Mouse (Mus musculus) neural tube, embryonic 13.5 days (tissue): ENCODE data around the gene Rimbp2. TPM values are rescaled to one million over a fixed set of nuclear protein-coding genes. Genes with fewer than 3 reads are reported as not detected.
"Not testable (repeated sequence)": the region's sequence is repeated elsewhere in the genome, so short reads cannot be mapped to it uniquely, and the experiment has no call there.

Experiments
- ATAC-seq: fragments of 200-750 bp; cut with Nextera tagmentation; 2 replicates; pipeline ENCODE4 v1.8.0; 2017; ENCODE audit warnings: low read depth, mild to moderate bottlenecking, moderate TSS enrichment, moderate library complexity
- H3K27ac ChIP-seq: fragments of 300-500 bp; sonication (generic); replicated peaks from 2 replicates; pipeline ENCODE4 v1.5.1; 2015; ENCODE audit warnings: moderate library complexity, mild to moderate bottlenecking, inconsistent platforms
- H3K27me3 ChIP-seq: fragments of 300-500 bp; sonication (generic); 2 replicates; pipeline ENCODE4 v1.6.1; 2015; ENCODE audit warnings: mild to moderate bottlenecking, inconsistent platforms
- H3K36me3 ChIP-seq: fragments of 300-500 bp; sonication (generic); 2 replicates; pipeline ENCODE4 v1.6.1; 2015; ENCODE audit warnings: mild to moderate bottlenecking, inconsistent platforms
- H3K4me1 ChIP-seq: fragments of 300-500 bp; sonication (generic); replicated peaks from 2 replicates; pipeline ENCODE4 v1.6.1; 2015; ENCODE audit warnings: inconsistent platforms
- H3K4me2 ChIP-seq: fragments of 300-500 bp; sonication (generic); 2 replicates; pipeline ENCODE4 v1.6.1; 2015; ENCODE audit warnings: inconsistent platforms, mild to moderate bottlenecking, moderate library complexity
- H3K4me3 ChIP-seq: fragments of 300-500 bp; sonication (generic); 2 replicates; pipeline ENCODE4 v1.5.1; 2015; ENCODE audit warnings: mild to moderate bottlenecking, inconsistent platforms
- H3K9ac ChIP-seq: fragments of 300-500 bp; sonication (generic); 2 replicates; pipeline ENCODE4 v1.6.1; 2015; ENCODE audit warnings: moderate library complexity, mild to moderate bottlenecking, inconsistent platforms
- H3K9me3 ChIP-seq: fragments of 300-500 bp; sonication (generic); 2 replicates; pipeline ENCODE4 v1.6.1; 2016; ENCODE audit warnings: inconsistent platforms
- WGBS: fragments of 180-500 bp; shearing (Covaris S2); methylation state at CpG from one replicate; pipeline ENCODE4 v1.1.7; 2015; 5-methylcytosine and 5-hydroxymethylcytosine counted together
- polyA plus RNA-seq: library from polyadenylated mRNA; unstranded; fragments of >200 nt; fragmentation: Nextera tagmentation; extraction: Ambion mirVana; gene quantifications from 2 replicates; pipeline ENCODE4 v1.2.1, GENCODE M21; 2015

Gene Rimbp2
- polyA plus RNA-seq, 1 experiment from 2014 or later: 4.7 TPM

GRCm38 (mm10) chr5:128971298-128971697 lies 18.0 kb upstream of the Rimbp2 start:
- WGBS: 13% methylated on average over 14 of the region's 14 CpGs
- no peaks in the 10 kb centered on the region for H3K27me3 ChIP-seq
- H3K9me3 ChIP-seq: no peaks in the 10 kb centered on the region
- no peaks in the 10 kb centered on the region for H3K36me3 ChIP-seq
- no peaks in the 10 kb centered on the region for H3K4me1 ChIP-seq
- no peak overlapping the region for H3K4me3 ChIP-seq
- H3K4me2 ChIP-seq: peak overlapping the region; percentile 15; the same call in 1 of the 2 replicates
- H3K27ac ChIP-seq: peak overlapping the region; percentile 23; the same call in 1 of the 2 replicates
- ATAC-seq: peak; percentile 59; the same call in 1 of the 2 replicates
- no peak overlapping the region for H3K9ac ChIP-seq

- Histone ChIP-seq H3K27ac (peak overlapping the region; percentile 23; the same call in 1 of the 2 replicates), H3K4me3 (no peak overlapping the region), H3K36me3 (no peaks in the 10 kb centered on the region), H3K4me2 (peak overlapping the region; percentile 15; the same call in 1 of the 2 replicates), H3K9ac (no peak overlapping the region), H3K4me1 (no peaks in the 10 kb centered on the region), H3K27me3 (no peaks in the 10 kb centered on the region), H3K9me3 (no peaks in the 10 kb centered on the region)
- peak; percentile 40; the same call in 1 of the 2 replicates for ATAC-seq
- WGBS: 74% methylated on average over 10 of the region's 10 CpGs
Observed at GRCm38 (mm10) chr5:128970878-128971277, 17.6 kb upstream of the Rimbp2 start.

- WGBS: 55% methylated on average over 4 of the region's 4 CpGs
- H3K4me2 ChIP-seq: no peak overlapping the region
- no peaks in the 10 kb centered on the region for H3K36me3 ChIP-seq
- H3K9ac ChIP-seq: no peak overlapping the region
- no peaks in the 10 kb centered on the region for H3K4me1 ChIP-seq
- no peak for ATAC-seq
- no peaks in the 10 kb centered on the region for H3K27me3 ChIP-seq
- no peak overlapping the region for H3K4me3 ChIP-seq
- H3K9me3 ChIP-seq: peaks cover 11% of the 10 kb centered on the region
- H3K27ac ChIP-seq: no peak overlapping the region
Observed at GRCm38 (mm10) chr5:128964353-128964752, 11.1 kb upstream of the Rimbp2 start.

GRCm38 (mm10) chr5:128958916-128959315 lies 5.6 kb upstream of the Rimbp2 start:
- ATAC-seq: no peak
- Histone ChIP-seq H3K27me3 (no peaks in the 10 kb centered on the region), H3K4me3 (no peak overlapping the region), H3K4me1 (no peaks in the 10 kb centered on the region), H3K27ac (no peak overlapping the region), H3K9me3 (peaks cover 18% of the 10 kb centered on the region), H3K9ac (no peak overlapping the region), H3K36me3 (no peaks in the 10 kb centered on the region), H3K4me2 (no peak overlapping the region)
- WGBS: 81% methylated on average over 3 of the region's 3 CpGs

GRCm38 (mm10) chr5:128954371-128954770 lies 1.1 kb upstream of the Rimbp2 start:
- WGBS: 90% methylated on average over 5 of the region's 5 CpGs
- H3K27me3 ChIP-seq, H3K9me3 ChIP-seq, ATAC-seq, H3K27ac ChIP-seq, H3K9ac ChIP-seq, H3K4me3 ChIP-seq, H3K36me3 ChIP-seq, H3K4me2 ChIP-seq: not testable (repeated sequence)
- H3K4me1 ChIP-seq: peaks cover 16% of the 10 kb centered on the region

- Histone ChIP-seq H3K4me1 (peaks cover 16% of the 10 kb centered on the region), H3K9ac (peak overlapping the region; percentile 83), H3K9me3 (peaks cover 7% of the 10 kb centered on the region), H3K4me3 (peak overlapping the region; percentile 56), H3K4me2 (peak overlapping the region; percentile 72), H3K27me3 (no peaks in the 10 kb centered on the region), H3K36me3 (no peaks in the 10 kb centered on the region), H3K27ac (peak overlapping the region; percentile 93)
- ATAC-seq: peak; percentile 77
- WGBS: under 1% methylated on average over 35 of the region's 35 CpGs
Observed at GRCm38 (mm10) chr5:128952291-128953195, 743 bp downstream of the Rimbp2 start.

- ATAC-seq: no peak
- peaks cover 16% of the 10 kb centered on the region for H3K4me1 ChIP-seq
- peak overlapping the region; percentile 72 for H3K4me2 ChIP-seq
- no peaks in the 10 kb centered on the region for H3K27me3 ChIP-seq
- H3K9me3 ChIP-seq: peaks cover 7% of the 10 kb centered on the region
- peak overlapping the region; percentile 56 for H3K4me3 ChIP-seq
- 36% methylated on average over 4 of the region's 4 CpGs for WGBS
- H3K27ac ChIP-seq: peak overlapping the region; percentile 93; the same call in 1 of the 2 replicates
- peak overlapping the region; percentile 83 for H3K9ac ChIP-seq
- H3K36me3 ChIP-seq: no peaks in the 10 kb centered on the region
Observed at GRCm38 (mm10) chr5:128951472-128951871, 1.8 kb downstream of the Rimbp2 start.

- no peak overlapping the region for H3K27ac ChIP-seq
- H3K9me3 ChIP-seq: no peaks in the 10 kb centered on the region
- H3K4me3 ChIP-seq: no peak overlapping the region
- no peak for ATAC-seq
- H3K27me3 ChIP-seq: no peaks in the 10 kb centered on the region
- no peaks in the 10 kb centered on the region for H3K36me3 ChIP-seq
- no peak overlapping the region for H3K4me2 ChIP-seq
- H3K4me1 ChIP-seq: peaks cover 9% of the 10 kb centered on the region; the same call in 1 of the 2 replicates
- 75% methylated on average over 5 of the region's 5 CpGs for WGBS
- H3K9ac ChIP-seq: no peak overlapping the region
Observed at GRCm38 (mm10) chr5:128947093-128947492, 6.2 kb downstream of the Rimbp2 start.

- no peak for ATAC-seq
- H3K4me1 ChIP-seq: peaks cover 11% of the 10 kb centered on the region
- H3K9me3 ChIP-seq: no peaks in the 10 kb centered on the region
- H3K27ac ChIP-seq: no peak overlapping the region
- no peaks in the 10 kb centered on the region for H3K36me3 ChIP-seq
- H3K4me2 ChIP-seq: no peak overlapping the region
- H3K4me3 ChIP-seq: no peak overlapping the region
- no peaks in the 10 kb centered on the region for H3K27me3 ChIP-seq
- H3K9ac ChIP-seq: no peak overlapping the region
- WGBS: 72% methylated on average over 10 of the region's 10 CpGs
Observed at GRCm38 (mm10) chr5:128940436-128940835, 12.8 kb downstream of the Rimbp2 start.

GRCm38 (mm10) chr5:128935359-128935899 lies 17.9 kb downstream of the Rimbp2 start:
- 64% methylated on average over 6 of the region's 6 CpGs for WGBS
- no peak overlapping the region for H3K27ac ChIP-seq
- no peaks in the 10 kb centered on the region for H3K27me3 ChIP-seq
- no peak overlapping the region for H3K4me2 ChIP-seq
- H3K36me3 ChIP-seq: no peaks in the 10 kb centered on the region
- H3K4me3 ChIP-seq: no peak overlapping the region
- no peak overlapping the region for H3K9ac ChIP-seq
- H3K9me3 ChIP-seq: no peaks in the 10 kb centered on the region
- peak; percentile 73; the same call in 1 of the 2 replicates for ATAC-seq
- peaks cover 21% of the 10 kb centered on the region for H3K4me1 ChIP-seq

GRCm38 (mm10) chr5:128932776-128933175 lies 20.5 kb downstream of the Rimbp2 start:
- no peaks in the 10 kb centered on the region for H3K27me3 ChIP-seq
- no peak overlapping the region for H3K9ac ChIP-seq
- no peaks in the 10 kb centered on the region for H3K9me3 ChIP-seq
- no peak overlapping the region for H3K4me3 ChIP-seq
- H3K4me1 ChIP-seq: peaks cover 19% of the 10 kb centered on the region
- H3K36me3 ChIP-seq: no peaks in the 10 kb centered on the region
- ATAC-seq: no peak
- WGBS: 48% methylated on average over 5 of the region's 5 CpGs
- H3K27ac ChIP-seq: no peak overlapping the region
- no peak overlapping the region for H3K4me2 ChIP-seq

- H3K27me3 ChIP-seq: no peaks in the 10 kb centered on the region
- no peaks in the 10 kb centered on the region for H3K9me3 ChIP-seq
- no peak overlapping the region for H3K9ac ChIP-seq
- H3K4me1 ChIP-seq: 0 out of 2 replicates have a peak, but pooled peaks cover 6% of the 10 kb centered on the region
- WGBS: 75% methylated on average over 4 of the region's 4 CpGs
- H3K36me3 ChIP-seq: no peaks in the 10 kb centered on the region
- no peak for ATAC-seq
- H3K4me2 ChIP-seq: no peak overlapping the region
- H3K27ac ChIP-seq: no peak overlapping the region
- no peak overlapping the region for H3K4me3 ChIP-seq
Observed at GRCm38 (mm10) chr5:128925073-128925472, 28.2 kb downstream of the Rimbp2 start.
